Mouse (Mus musculus): ENCODE data around the gene Nol8.

The Nol8 gene

DNA sequence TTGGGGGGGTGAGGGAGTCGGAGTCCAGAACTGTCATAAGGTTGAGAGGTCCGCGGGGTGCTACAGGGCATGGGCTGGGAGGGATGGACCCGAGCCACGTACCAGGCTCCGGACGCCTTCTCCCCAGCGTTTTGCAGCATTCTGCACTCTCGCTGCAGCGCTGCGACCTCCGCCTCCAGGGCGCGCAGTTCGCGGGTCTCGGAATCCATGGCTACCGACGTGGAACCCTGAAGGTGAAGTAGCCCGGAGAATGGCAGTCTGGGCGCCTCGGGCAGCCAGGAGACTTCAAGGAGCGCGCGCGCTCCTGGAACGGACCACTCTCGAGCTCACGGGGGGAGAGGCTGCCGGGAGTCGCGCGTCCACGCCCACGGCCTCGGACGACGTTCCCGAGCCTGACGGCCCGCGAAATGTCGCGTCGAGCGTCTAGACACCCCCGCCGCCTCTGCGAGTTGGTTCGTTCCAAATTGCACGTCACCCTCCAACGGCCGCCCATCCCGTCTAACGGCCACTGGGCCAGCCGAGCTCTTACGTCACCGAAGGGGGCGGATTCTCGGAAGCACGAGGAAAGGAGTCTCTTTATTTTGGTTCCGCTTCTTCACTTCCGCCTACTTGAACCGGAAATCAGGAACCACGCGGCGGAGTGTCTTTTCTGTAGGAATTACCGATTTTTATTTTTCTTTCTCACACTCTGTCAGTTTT is at the start of gene Nol8, which contains the start of gene Cenpp:
Gene Nol8 (plus strand): TSS at position 598 of the 699 bp plus-strand sequence.
Gene Cenpp (minus strand): TSS at position 305 of the 699 bp plus-strand sequence.
- DNase-seq = peak; percentile 100

DNA sequence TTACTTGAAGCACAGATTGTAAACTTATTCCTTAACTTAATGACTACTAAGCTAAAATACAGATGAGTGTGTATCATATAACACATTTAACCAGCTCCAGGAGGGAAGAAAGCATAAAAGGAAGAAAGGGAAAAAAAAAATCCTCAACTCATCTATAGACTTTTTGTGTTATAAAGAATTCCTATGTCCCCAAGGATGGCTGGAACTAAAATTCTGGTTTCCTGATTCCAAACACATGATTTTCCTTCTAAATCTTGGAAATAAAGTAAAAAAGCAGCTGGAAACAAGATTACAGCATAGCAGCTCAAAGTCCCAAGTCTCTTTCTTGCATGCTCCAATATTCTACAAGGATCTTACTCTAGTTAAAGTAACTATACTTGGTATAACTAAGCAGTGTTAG is 49.3 kb upstream of the Nol8 start:
- DNase-seq = no peak

DNA sequence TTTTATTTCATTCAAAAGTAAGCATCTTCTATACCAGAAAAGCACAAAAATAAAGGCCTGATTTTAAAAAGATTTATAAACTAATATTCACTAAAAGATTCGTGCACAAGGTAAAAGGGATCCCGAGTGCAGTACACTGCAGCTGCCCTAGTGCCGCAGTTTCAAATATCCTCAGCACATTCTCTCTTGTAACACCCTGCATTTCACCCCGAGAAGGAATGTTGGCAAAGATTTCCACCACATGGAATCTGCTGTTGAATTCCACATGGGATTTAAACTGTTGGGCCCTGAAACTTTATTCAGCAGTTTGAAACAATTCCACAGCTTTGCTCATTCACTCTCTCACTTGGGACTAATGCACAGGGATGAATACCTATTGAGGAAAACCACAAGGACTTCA is 45.2 kb upstream of the Nol8 start, which contains the start of gene Ogn:
Gene Ogn (plus strand): TSS at position 333 of the 400 bp plus-strand sequence.
- DNase-seq = no peak

DNA sequence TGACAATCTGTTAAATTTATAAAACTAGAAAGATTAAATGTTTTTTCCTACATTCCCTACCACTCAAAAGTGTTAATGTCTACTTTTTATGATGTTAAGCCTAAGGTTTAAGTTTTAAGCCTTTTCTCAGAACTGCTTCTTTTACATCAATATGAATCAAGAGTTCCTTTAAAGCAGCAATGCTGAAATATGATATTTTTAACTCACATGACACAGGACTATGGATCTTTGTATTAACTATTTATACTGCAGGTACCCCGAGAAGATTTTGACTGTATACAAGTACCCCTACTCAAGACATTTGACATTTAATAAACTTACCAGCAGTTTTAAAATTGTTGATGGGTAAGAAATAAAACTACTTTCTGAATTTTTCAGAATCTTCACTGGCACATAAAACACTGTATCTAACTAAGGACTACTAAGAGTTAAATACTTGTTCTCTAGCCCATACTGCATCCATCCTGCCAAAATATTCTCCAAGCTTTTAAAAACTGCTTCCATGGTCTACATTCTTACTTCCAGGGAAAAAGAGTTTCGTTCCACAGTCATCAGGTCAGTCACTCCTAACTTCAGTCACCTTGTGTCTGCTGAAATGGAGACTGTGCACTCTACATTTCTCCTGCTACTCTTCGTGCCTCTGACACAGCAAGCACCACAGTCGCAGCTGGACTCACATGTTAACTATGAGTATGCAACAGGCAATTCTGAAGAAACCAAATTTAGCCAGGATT is 44.1 kb upstream of the Nol8 start:
- no peak for DNase-seq

DNA sequence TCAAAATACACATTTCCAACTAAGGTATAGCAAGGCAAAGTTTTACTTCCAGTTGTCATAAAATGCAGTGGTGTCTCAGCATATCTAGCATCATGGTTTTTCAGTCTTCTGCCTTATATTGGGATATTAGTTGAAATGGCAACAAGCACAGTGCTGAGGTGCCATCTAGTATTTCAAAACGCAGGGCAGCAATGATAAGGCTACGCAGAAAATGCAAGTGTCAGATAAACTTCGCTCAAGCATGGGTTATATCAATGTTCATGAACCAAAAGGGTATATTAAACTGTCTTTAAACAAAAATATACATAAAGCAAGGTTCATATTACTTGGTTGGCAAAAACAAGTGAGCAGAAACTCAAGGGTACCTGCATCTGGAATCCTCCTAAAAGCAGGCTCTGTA is 35.9 kb upstream of the Nol8 start:
- DNase-seq = no peak

DNA sequence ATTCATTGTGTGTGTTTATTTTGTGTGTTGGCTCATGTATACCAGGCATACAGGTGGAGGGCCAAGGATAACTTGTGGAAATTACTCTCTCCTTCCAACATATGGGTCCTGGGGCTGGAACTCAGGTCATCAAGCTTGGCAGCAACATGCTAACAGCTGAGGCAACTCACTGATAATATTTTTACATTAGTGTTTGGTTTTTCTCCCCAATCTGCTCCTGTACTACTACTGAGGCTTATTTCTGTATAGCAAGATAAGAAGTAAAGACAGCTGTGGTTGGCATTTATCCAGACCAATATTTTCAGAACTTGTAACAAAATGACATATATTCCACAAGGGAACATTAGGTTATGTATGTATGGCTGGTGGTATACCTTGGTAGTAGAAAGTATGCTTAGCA is 34.5 kb upstream of the Nol8 start:
- no peak for DNase-seq

DNA sequence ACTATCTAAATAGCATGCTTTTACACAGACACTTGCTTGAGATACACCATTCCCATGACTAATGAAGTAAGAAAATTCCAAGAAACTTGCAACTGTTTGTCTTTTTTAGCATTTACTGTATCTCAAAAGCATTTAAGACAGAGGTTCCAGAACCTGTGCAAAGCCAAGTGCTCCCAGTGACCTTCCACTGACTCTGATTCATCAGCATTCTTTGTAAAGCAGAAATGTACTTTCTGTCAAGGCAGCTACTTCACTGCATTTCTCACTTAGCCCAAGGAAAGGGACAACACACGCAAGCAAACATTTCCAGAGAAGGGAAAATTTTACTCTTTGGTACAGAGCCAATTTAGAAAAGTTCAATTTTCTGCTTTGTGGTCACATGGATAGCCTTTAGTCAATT is 29.7 kb upstream of the Nol8 start:
- no peak for DNase-seq

DNA sequence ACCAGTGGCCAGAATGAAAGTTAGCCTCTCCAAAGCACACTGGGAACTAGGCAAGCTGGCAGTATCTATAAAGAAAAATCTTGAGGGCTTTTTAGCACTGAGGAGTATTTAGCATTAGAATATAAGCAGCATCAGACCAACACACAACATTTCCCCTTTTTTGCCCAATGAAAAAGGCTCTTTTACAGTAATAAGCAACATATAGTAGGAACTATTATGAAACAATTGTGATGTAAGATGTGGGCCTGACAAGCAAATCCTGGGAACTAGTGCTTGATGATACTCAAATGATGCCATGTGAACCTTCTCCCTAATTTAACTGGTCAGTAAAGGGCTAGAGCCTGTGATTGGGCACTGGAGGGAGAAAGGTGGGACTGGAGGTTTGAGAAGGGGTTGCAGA is 24.7 kb upstream of the Nol8 start:
- no peak for DNase-seq

DNA sequence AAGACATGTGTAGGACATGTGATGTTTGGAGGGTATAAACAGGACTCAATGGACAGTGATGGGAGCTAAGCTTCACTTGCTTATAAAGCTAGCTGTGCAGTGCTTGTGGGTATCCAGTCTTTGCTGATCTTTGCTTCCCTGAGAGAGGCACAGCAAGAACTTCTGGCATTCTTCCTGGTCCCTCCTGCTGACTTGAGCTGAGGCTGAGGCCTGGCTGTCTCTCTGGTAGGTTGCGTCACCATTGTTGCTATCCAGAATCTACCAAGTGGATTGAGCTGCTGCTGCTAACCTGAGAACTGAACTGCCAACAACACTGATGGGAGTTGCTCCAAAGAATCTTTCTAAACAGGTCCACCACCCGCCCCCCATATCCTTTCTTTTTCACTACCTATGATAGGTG is 23.8 kb upstream of the Nol8 start:
- DNase-seq = no peak

DNA sequence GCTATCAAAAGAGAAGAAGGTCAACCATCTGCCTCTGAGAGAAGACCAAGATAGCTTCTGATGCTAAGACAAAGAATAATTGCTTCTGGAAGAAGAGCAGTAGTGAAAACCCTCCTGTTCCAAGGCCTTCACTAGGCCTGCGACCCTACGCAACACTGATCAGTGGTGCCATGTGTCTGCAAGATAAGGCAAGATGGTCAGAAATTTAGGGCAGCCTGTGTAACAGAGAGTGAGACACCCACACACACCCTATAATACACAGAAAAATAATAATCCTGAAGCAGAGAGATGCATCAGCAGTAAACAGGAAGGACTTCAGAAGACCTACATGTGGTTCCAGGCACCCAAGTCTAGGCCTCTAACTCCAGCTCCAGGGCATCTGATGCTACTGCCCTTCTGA is 12.9 kb upstream of the Nol8 start:
- DNase-seq = no peak

DNA sequence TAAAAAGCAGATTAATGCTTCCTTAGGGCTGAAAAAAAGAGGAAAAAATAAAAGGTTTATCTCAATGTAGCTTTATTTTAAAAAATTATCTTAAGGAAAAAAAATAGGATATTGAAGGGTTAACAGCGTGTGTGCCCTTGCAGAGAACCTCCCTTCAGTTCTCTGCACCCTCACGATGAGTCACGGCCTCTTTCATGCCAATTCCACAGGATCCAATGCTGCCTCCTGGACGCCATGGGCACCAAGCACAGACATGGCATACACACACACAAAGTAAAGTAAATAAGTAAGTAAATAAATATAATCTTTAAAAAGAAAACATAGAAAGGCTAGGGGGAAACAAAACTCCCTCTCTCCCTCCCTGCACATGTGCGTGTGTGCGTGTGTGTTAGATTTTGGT is 10.2 kb upstream of the Nol8 start:
- DNase-seq = no peak

DNA sequence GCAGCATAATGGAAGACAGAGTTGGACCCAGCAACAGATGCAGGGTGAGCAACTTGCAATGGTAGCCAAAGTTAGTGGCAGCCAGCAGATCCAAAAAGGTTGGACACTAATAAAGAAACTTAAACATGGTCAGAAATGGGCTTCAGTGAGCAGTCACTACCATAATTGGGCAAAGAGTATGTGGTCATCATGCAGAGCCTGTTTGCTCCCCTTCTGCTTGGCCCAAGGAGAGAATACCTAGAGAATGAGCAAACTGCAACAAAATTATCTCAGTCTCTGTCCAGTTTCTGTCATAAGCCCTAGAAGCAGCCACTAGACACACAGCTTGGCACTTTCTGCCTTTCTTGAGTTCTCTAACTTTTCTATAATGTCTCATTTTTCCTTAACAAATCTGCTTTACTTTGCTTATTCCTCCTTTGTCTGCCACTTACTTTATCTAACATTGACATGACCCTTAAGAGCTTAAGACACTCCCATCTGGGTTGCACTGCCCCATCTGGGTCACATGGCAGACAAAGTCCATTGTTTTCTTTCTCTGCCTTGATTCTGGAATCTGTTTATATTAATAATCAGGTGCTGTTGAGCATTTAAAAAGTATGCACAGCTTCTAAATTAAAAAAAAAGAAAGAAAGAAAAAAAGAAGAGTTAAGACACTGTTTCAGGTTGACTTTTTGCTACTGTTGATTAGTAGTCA is 9.1 kb upstream of the Nol8 start:
- no peak for DNase-seq

DNA sequence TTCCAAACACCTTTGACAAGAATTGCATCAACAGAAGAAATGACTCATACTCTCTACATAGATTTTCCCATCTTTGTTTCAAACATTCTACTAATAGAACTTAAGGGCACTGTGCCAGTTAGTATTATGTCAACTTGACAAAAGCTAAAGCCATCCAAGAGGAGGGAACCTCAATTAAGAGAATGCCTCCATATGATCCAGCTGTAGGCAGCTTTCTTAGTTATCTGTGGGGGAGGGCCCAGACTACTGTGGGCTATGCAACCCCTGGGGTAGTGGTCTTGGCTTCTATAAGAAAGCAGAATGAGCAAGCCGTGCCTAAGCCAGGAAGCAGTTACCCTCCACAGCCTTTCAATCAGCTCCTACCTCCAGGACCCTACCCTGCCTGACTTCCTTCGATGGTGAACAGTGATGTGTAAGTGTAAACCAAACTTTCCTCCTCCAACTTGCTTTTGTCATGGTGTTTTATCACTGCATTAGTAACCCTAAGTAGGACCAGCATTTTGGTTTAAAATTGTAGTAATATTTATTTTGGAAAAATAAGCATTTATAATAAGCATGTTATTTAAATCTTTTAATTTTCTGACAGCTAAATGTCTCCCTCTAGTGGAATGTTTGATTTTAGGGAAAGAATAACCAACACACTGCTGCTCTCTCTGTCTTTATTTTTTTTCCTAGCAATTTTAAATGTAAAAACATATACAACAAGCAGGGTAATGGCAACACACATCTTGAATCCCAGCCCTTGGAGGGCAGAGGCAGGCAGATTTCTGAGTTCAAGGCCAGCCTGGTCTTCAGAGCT is 7.9 kb upstream of the Nol8 start:
- DNase-seq = peak in 1 of 2 experiments; percentile 42

DNA sequence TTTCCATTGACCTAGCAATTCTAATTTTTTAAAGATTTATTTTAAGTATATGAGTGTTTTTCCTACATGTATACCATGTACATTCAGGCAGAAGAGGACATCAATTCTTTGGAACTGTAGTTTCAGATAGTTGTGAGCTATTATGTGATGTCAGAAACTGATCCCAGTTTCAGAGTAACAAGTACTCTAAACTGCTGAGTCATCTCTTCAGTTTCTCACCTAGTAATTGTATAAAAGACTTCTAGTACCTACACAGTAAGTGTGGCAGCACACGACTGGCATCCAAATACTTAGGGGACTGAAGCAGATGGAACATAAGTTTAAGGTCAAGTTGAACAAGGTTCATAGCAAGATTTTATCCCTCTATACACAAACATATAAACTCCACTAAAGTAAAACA is 6.9 kb upstream of the Nol8 start:
- DNase-seq = no peak

DNA sequence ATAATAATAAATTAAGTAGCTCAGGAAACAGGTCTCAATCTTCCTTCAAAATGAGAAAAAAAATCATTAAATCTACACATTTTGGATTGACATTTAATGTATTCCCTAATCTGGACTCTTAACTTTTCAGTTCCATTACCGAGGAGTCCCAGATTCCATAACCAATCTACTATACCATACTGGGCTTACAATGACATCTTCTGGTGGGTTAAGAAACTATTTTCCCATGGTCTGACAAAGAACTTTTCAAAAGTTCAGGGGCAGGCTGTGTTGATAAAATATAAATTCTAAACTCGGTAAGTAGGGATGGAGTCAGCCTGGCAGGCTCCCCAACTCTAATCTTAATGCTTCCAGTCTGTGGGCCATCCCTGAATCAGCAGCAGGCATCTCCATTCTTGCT is 1.7 kb upstream of the Nol8 start:
- peak in 1 of 2 experiments; percentile 13 for DNase-seq

DNA sequence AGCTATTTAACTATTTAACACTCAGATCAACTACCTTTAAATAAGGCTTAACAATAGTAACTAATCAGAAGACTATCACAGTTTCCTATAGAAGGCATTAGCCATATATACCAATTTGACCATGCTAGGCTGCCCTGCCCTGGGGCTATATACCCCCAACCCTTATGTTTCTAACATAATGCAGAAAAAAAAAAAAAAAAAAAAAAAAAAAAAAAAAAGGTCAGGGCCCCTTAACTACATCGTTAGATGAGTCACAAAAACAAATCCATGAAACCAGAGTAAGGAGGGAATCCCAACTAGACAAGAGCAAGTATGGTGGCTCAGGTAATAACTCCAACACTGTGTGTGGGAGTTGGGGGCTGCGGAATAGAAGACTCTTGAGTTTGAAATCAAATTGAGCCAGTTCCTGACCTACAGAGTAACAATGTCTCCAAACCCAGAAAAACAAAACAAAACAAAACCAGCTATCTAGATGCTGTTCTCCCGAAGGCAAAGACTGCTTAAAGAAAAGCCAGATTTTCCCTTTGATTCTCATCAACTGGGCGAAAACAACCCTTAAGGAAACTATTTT is 1.0 kb upstream of the Nol8 start:
- DNase-seq = no peak

DNA sequence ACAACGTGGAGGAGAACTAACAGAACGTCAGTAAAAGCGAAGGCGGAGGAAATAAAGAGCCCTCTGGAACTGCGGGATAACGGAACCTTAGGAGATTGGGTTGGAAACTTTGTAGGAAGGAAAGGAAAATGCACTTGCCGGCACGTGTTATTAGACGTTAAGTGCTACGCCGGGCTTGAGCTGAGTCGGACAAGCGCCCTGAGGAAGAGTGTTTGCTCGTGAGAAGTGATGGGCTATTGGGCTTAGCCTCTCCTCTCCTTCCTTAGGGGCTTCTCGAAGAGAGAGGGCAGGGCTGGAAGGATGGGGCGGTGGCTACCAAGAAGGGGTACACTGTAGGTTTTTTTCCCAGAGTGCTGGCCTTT is 283 bp downstream of the Nol8 start:
- DNase-seq = no peak

DNA sequence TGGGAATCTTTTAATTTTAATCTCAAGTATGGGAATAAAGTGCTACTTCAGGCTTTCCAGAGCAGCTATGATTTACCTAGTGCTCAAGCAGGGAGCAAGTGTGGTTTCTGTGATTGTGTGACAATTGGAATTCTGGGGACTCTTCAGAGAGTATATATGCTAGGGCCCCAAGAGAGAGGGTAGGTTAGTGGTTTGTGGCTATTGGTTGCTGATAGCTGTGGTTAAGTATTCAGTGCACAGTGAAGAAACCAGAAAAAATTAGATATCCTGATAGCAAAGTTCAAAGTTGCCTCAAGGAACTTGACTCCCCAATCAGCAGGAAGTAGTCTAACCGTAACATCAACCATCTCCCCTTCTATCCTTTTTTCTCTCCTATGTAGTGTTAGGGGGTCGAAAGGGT is 24.9 kb downstream of the Nol8 start:
- no peak for DNase-seq

DNA sequence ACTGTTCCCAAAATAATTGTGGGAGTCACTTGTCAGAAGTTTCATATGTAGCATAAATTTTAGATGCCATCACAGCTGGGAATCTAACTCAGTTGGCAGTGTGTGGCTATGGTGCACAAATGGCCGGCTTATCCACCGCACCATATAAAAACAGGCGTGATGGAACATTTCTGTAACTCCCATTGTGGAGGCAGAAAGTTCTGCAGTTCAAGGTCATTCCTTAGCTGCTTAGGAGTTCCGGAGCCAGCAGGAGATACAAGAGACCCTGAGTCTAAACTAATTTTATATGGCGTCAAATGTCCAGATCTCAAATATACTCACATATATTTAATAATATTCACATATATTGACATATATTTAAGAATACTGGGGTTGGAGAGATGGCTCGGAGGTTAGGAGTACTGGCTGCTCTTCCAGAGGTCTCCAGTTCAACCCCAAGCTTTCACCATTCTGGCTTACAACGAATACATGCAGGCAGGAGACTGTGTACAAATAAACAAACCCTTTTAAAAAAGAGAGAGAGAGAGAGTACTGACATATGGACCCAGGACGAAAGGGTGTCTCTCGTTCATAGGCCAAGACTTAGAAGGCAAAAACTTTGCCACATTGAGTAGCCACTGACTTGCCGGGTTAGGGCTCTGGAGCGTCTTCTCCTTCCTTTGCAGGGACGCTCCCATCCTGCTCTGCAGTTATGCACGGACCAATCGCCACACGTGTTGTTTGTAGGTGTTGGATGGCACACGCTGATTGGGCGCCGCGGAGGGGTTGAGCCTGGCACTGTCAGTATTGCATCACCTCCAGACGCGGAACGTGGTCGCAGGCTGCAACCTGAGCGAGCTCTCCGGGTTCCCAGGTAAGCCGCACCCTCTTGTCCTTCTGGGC is 28.7 kb downstream of the Nol8 start, which contains the start of gene Iars:
Gene Iars (plus strand): TSS at position 750 of the 882 bp plus-strand sequence.
- peak; percentile 99 for DNase-seq

DNA sequence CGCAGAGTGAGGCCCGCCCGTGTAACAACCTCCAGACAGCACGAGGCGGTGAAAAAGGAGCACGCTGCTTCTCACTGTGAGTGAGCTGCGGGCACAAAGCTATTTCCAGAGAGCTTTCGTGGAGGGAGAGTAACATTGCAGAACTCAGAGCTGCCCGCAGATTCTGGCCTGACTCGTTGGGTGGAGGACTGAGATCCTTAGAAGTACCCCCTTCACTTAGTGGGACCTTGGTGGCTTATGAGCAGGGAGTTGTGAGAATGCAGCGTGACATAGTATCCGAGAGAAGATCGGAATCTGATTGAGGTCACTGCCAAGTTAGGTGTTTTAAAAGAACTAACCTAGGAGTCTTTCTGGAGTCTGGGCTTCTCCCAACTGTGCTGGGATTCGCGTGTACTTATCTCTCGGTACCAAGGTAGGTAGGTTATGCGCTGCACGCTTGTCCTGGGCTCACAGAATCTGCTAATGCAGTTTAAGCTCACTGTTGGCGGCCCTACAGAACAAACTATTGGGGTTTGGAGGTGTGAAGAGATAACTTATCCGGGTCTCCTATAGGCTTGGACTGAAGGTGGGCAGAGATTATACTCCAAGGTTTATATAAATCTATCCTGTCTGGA is 29.5 kb downstream of the Nol8 start:
- DNase-seq = no peak

DNA sequence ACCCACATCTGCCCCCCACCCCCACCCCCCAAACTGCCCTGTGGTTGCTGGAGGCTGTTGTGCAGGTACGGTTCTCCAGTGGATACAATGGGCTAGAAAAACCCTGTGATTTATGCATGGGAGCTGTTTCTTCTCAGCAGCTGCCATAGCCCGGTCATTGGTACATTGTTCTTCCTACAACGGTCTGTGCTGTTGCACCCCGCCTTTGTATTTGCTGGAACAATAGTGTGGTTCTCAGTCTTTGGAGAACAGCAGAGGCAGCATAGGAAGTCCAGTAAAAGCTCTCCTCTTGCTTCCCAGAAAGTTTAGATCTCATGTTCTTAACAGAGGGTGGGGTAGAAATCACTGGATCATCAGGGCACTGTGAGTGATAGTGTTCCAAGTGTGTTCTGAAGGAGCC is 31.4 kb downstream of the Nol8 start:
- DNase-seq = no peak

All from cerebellum, postnatal 10 days (tissue).